Comparison of ENCODE assay signal across 9 mouse cellular contexts in genomic region chr11:78151161-78151560, GRCm38 (mm10). TPM values are rescaled to one million over a fixed set of nuclear protein-coding genes. Genes with fewer than 3 reads are reported as not detected.
DNase-seq lines count a peak whose midpoint lies in the region; ATAC-seq and TF ChIP-seq lines count a peak whose summit lies in the region.
"Had no signal": no experiment of that assay in that cellular context is flagged by ENCODE, and none has a peak within 500 bp of the region (broad histone marks: within the 10 kb centered on the region; RNA-seq: fewer than 3 reads in every experiment).

No protein-coding gene starts in this region.

- no peak overlapping the region for H3K27ac ChIP-seq in liver, embryonic 11.5 days (ENCODE audit: low read depth, low read length)
- no peak overlapping the region for H3K27ac ChIP-seq in cortical plate, adult 2 months (ENCODE audit: insufficient read depth, low read length)

- peaks cover 41% of the 10 kb centered on the region for H3K36me3 ChIP-seq in liver, embryonic 11.5 days (ENCODE audit: control insufficient read depth, insufficient read depth, low read length)

- peak; percentile 38; the same call in 1 of the 2 replicates for TF ChIP-seq CTCF in cortical plate, adult 2 months (IDR thresholded peaks at IDR 0.05; ENCODE audit: extremely low read depth, insufficient read depth, low read length)

- peak; percentile 54 for DNase-seq in CD4-positive, CD25-positive, alpha-beta regulatory T cell, adult 2 months (ENCODE audit: low read depth, low spot score)
- DNase-seq in liver = peak; percentile 60
- DNase-seq in liver, embryonic 11.5 days (ENCODE audit: low spot score) = no peak
- no peak for DNase-seq in left cerebral cortex, postnatal 25 days (ENCODE audit: low spot score in 2 of 2)
- no peak for DNase-seq in ovary, adult 18-20 months (ENCODE audit: low spot score)

- intact Hi-C loops in left cerebral cortex, postnatal 25 days (cut with DNase I) = loop anchor here (1.0 to 5.0 kb wide), 2 partner anchors 59 to 91 kb away; partner anchors contain the start of gene Fam222b

- H3K9ac ChIP-seq in liver, embryonic 11.5 days (ENCODE audit: low read depth, low read length) = no peak overlapping the region
- H3K9ac ChIP-seq: hindbrain, embryonic 13.5 days had no signal

- WGBS in liver, embryonic 11.5 days = 29% methylated on average over 1 of the region's 1 CpGs

- H3K27me3 ChIP-seq in liver, embryonic 11.5 days (replicated peaks; ENCODE audit: control insufficient read depth, insufficient read depth, low read length) = no peaks in the 10 kb centered on the region
- H3K27me3 ChIP-seq: hindbrain, embryonic 13.5 days had no signal

- TF ChIP-seq POLR2A in cortical plate, adult 2 months (IDR thresholded peaks at IDR 0.05; ENCODE audit: extremely low read depth, insufficient read depth, low read length) = no peak

- no peak for ATAC-seq in CD4-positive, CD25-positive, alpha-beta regulatory T cell, adult 4 months
- ATAC-seq in liver, embryonic 11.5 days (replicated peaks; ENCODE audit: low FRiP score) = no peak
- ATAC-seq in megakaryocyte-erythroid progenitor cell, adult 5-6 weeks (replicated peaks; ENCODE audit: low FRiP score, low TSS enrichment, poor library complexity, severe bottlenecking) = peak; percentile 55; the same call in 1 of the 2 replicates

- no peaks in the 10 kb centered on the region for H3K4me1 ChIP-seq in liver, embryonic 11.5 days (replicated peaks; ENCODE audit: control insufficient read depth, insufficient read depth, low read length)
- H3K4me1 ChIP-seq in cortical plate, adult 2 months (ENCODE audit: control insufficient read depth, insufficient read depth, low read length) = peaks cover 3% of the 10 kb centered on the region; the same call in 1 of the 2 replicates

- no peaks in the 10 kb centered on the region for H3K9me3 ChIP-seq in liver, embryonic 11.5 days (ENCODE audit: control insufficient read depth, low read length)
- H3K9me3 ChIP-seq: hindbrain, embryonic 13.5 days had no signal

- H3K4me2 ChIP-seq in liver, embryonic 11.5 days = no peak overlapping the region
- H3K4me2 ChIP-seq: hindbrain, embryonic 13.5 days had no signal

- no peak overlapping the region for H3K4me3 ChIP-seq in liver, embryonic 11.5 days (ENCODE audit: low read depth, low read length)
- no peak overlapping the region for H3K4me3 ChIP-seq in cortical plate, adult 2 months (ENCODE audit: insufficient read depth, low read length)
- H3K4me3 ChIP-seq: hindbrain, embryonic 13.5 days had no signal

RNA-seq across cellular contexts. Expression of gene Traf4, which starts 14.2 kb away (rescaled TPM):
- polyA plus RNA-seq in CD4-positive, CD25-positive, alpha-beta regulatory T cell, adult 4 months (2017; shearing (Covaris generic)) = 1 to 10 TPM; 3.3 to 6.7 TPM
- 53.8 and 57.6 TPM in 2 replicates for polyA plus RNA-seq in liver, embryonic 11.5 days (2014; fragmentation: Nextera tagmentation; extraction: Ambion mirVana)
- 17.1 and 19.6 TPM in 2 replicates for polyA plus RNA-seq in cortical plate, adult 2 months (2012; rRNA removed)
- 30.3 and 39.1 TPM in 2 replicates for total RNA-seq in megakaryocyte-erythroid progenitor cell, adult 5-6 weeks (2014; fragmentation: Nextera tagmentation)
- total RNA-seq in megakaryocyte-erythroid progenitor cell, adult 5-6 weeks (2017) = 10.3 and 18.0 TPM in 2 replicates
- 10 to 100 TPM; 11.3 to 12.5 TPM for total RNA-seq in left cerebral cortex, postnatal 25 days (2021)

RNA-seq across cellular contexts. Expression of gene Nek8, which starts 25.3 kb away (rescaled TPM):
- polyA plus RNA-seq in CD4-positive, CD25-positive, alpha-beta regulatory T cell, adult 4 months (2017; shearing (Covaris generic)) = 10 to 100 TPM; 10.4 to 12.2 TPM
- polyA plus RNA-seq in liver, embryonic 11.5 days (2014; fragmentation: Nextera tagmentation; extraction: Ambion mirVana) = 13.1 and 14.3 TPM in 2 replicates
- polyA plus RNA-seq in cortical plate, adult 2 months (2012; rRNA removed) = 5.4 and 6.2 TPM in 2 replicates
- 26.7 and 38.5 TPM in 2 replicates for total RNA-seq in megakaryocyte-erythroid progenitor cell, adult 5-6 weeks (2014; fragmentation: Nextera tagmentation)
- total RNA-seq in megakaryocyte-erythroid progenitor cell, adult 5-6 weeks (2017) = 3.7 and 7.4 TPM in 2 replicates
- total RNA-seq in left cerebral cortex, postnatal 25 days (2021) = 1 to 10 TPM; 3.1 to 3.2 TPM

RNA-seq across cellular contexts. Expression of gene Tlcd1, which starts 25.4 kb away (rescaled TPM):
- 1 to 10 TPM; 2.9 to 3.6 TPM for polyA plus RNA-seq in CD4-positive, CD25-positive, alpha-beta regulatory T cell, adult 4 months (2017; shearing (Covaris generic))
- polyA plus RNA-seq in liver, embryonic 11.5 days (2014; fragmentation: Nextera tagmentation; extraction: Ambion mirVana) = 52.5 and 57.5 TPM in 2 replicates
- polyA plus RNA-seq in cortical plate, adult 2 months (2012; rRNA removed) = 83.0 and 84.4 TPM in 2 replicates
- total RNA-seq in megakaryocyte-erythroid progenitor cell, adult 5-6 weeks (2014; fragmentation: Nextera tagmentation) = 24.4 and 25.2 TPM in 2 replicates
- 13.3 and 19.6 TPM in 2 replicates for total RNA-seq in megakaryocyte-erythroid progenitor cell, adult 5-6 weeks (2017)
- 10 to 100 TPM; 29.2 to 30.1 TPM for total RNA-seq in left cerebral cortex, postnatal 25 days (2021)

RNA-seq across cellular contexts. Expression of gene Rpl23a, which starts 32.2 kb away (rescaled TPM):
- 1,000 to 10,000 TPM; 3,408 to 3,991 TPM for polyA plus RNA-seq in CD4-positive, CD25-positive, alpha-beta regulatory T cell, adult 4 months (2017; shearing (Covaris generic))
- 1,588 and 1,766 TPM in 2 replicates for polyA plus RNA-seq in liver, embryonic 11.5 days (2014; fragmentation: Nextera tagmentation; extraction: Ambion mirVana)
- 1,200 and 1,274 TPM in 2 replicates for polyA plus RNA-seq in cortical plate, adult 2 months (2012; rRNA removed)
- 5,168 and 5,735 TPM in 2 replicates for total RNA-seq in megakaryocyte-erythroid progenitor cell, adult 5-6 weeks (2014; fragmentation: Nextera tagmentation)
- 4,325 and 4,755 TPM in 2 replicates for total RNA-seq in megakaryocyte-erythroid progenitor cell, adult 5-6 weeks (2017)
- total RNA-seq in left cerebral cortex, postnatal 25 days (2021) = 100 to 1,000 TPM; 616 to 654 TPM

RNA-seq across cellular contexts. Expression of gene Rab34, which starts 37.1 kb away (rescaled TPM):
- not detected for polyA plus RNA-seq in CD4-positive, CD25-positive, alpha-beta regulatory T cell, adult 4 months (2017; shearing (Covaris generic))
- polyA plus RNA-seq in liver, embryonic 11.5 days (2014; fragmentation: Nextera tagmentation; extraction: Ambion mirVana) = 42.6 and 45.3 TPM in 2 replicates
- polyA plus RNA-seq in cortical plate, adult 2 months (2012; rRNA removed) = 46.6 and 56.0 TPM in 2 replicates
- 4.8 TPM in 1 of 2 replicates, not detected in the other for total RNA-seq in megakaryocyte-erythroid progenitor cell, adult 5-6 weeks (2014; fragmentation: Nextera tagmentation)
- total RNA-seq in megakaryocyte-erythroid progenitor cell, adult 5-6 weeks (2017) = not detected in 2 replicates
- total RNA-seq in left cerebral cortex, postnatal 25 days (2021) = 10 to 100 TPM; 20.2 to 24.8 TPM

Comparison
In these comparisons a context has a peak if more than half of its experiments do, and no peak if none do; other contexts are left out.
1. DNase-seq: peak in CD4-positive, CD25-positive, alpha-beta regulatory T cell, adult 2 months (single experiment) and liver (single experiment); none in liver, embryonic 11.5 days (single experiment), left cerebral cortex, postnatal 25 days (0 of 2) and ovary, adult 18-20 months (single experiment).
2. RNA of gene Tlcd1, which starts 25.4 kb away (polyA plus RNA-seq): 83.0 to 84.4 TPM in cortical plate, adult 2 months and 52.5 to 57.5 TPM in liver, embryonic 11.5 days; 2.9 to 3.6 TPM in CD4-positive, CD25-positive, alpha-beta regulatory T cell, adult 4 months; every median in the first group is over 10 times any median in the second.